Mouse (Mus musculus): ENCODE measurements around the gene Olfr619.

The Olfr619 gene

DNA sequence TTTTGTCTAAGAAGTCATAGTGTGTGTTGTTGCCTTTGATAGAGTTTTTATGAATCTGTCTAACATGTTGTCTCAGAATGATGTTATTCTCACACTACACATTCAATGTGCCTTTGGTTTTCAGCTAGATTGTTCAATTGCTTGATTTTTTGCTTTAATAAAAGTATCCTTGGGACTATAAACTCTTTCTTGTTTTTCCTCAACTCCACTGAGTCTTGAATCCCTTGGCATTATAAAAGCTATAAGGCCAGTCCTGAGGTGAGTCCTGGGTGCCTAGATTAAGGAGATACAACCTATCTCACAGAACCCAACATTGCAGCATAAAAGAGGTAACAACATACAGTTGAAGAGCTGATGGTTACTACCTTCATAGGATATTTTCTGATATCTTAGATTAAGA lies at the start of gene Olfr619:
TSS of gene Olfr619 (plus strand) at position 301 of the 400 bp plus-strand sequence.
- DNase-seq (ENCODE audit: low spot score) = no peak

GRCm38 (mm10) chr7:103555779-103556178 lies 44.6 kb upstream of the Olfr619 start, which contains the start of gene Olfr615:
TSS of gene Olfr615 (plus strand) at chr7:103556079.
- DNase-seq (ENCODE audit: low spot score) = no peak

- DNase-seq (ENCODE audit: low spot score) = no peak
Measured at GRCm38 (mm10) chr7:103569043-103569442, 31.3 kb upstream of the Olfr619 start, which contains the start of gene Olfr616. TSS of gene Olfr616 (minus strand) at chr7:103569143.

DNA sequence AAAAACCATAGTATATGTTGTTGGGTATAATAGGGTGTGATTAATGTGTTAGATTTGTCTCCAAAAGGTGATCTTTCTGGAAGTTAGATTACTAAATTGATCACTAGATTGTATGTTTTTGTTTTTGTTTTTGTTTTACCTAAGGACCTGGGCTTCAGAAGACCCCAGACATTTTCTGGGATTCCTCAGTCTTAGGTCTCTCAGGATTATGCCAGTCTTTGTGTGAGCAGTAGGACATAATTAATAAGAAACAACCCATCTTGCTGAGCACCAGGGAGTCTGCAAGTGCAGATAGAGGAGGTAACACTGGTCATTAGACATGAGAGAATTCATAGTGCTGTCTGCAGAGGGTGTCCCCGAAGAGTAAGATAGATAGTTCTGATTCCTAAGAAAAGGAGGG lies 27.6 kb upstream of the Olfr619 start, which contains the start of gene Olfr617:
TSS of gene Olfr617 (plus strand) at position 301 of the 400 bp plus-strand sequence.
- DNase-seq (ENCODE audit: low spot score) = no peak

GRCm38 (mm10) chr7:103589803-103590202 lies 10.6 kb upstream of the Olfr619 start, which contains the start of gene Olfr618:
TSS of gene Olfr618 (plus strand) at chr7:103590103.
- no peak for DNase-seq (ENCODE audit: low spot score)

GRCm38 (mm10) chr7:103607425-103607824 lies 7.0 kb downstream of the Olfr619 start:
- no peak for DNase-seq (ENCODE audit: low spot score)

GRCm38 (mm10) chr7:103612434-103612833 lies 12.1 kb downstream of the Olfr619 start, which contains the start of gene Olfr620:
TSS of gene Olfr620 (minus strand) at chr7:103612534.
- no peak for DNase-seq (ENCODE audit: low spot score)

GRCm38 (mm10) chr7:103636795-103637194 lies 36.4 kb downstream of the Olfr619 start:
- no peak for DNase-seq (ENCODE audit: low spot score)

- DNase-seq (ENCODE audit: low spot score) = no peak
Measured at GRCm38 (mm10) chr7:103642602-103643001, 42.2 kb downstream of the Olfr619 start, which contains the start of gene Olfr622. TSS of gene Olfr622 (minus strand) at chr7:103642702.

DNA sequence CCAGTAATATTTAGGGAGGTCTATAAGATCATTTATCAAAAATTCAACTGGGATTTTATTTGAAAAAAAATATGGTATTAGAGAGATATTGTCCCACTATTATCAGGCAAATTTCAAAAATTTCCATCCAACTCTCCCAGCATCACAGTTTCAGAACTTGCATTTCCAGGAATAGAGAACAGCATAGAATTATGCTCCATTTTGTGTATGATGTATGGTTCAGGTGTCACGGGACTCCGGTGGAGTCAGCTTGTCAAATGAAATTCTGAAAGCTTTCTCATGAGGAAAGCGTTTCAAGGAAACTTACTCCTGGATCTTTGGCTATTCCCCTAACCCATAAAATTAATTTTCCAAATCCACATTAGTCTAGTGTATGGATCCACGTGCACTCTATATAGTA lies 43.7 kb downstream of the Olfr619 start:
- no peak for DNase-seq (ENCODE audit: low spot score)
